Mouse (Mus musculus): ENCODE measurements at regions not wholly inside any gene's neighbourhood (a gene's known extent, or its start where the extent isn't known, plus 50 kb on each side); places are given as distances from the start of the nearest gene placed in this dataset.

DNA sequence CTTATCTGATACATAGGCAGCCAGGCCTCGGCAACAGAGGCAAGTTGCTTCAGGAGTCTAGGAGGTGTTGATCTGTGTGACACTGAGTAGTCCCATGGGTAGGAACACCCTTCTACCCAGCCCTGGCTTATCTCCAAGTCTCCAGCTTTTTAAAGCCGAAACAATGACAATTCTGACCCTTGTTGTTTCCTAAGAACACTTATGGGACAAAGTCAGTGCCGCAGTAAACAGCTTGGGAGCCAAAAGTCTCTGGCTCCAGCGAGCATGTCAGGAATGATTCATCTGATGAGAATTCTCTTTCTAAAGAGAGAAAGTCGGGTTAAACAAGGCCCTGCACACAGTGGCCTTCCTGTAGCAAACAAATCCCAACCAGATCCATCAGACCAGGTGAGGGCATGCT lies 234.0 kb upstream of the Zfp637 start:
- no peaks in the 10 kb centered on the region for H3K36me3 ChIP-seq
- 81% methylated on average over 5 of the region's 5 CpGs for WGBS
- H3K4me1 ChIP-seq: no peaks in the 10 kb centered on the region
- no peak overlapping the region for H3K9ac ChIP-seq (replicated peaks)
- no peak overlapping the region for H3K4me3 ChIP-seq
- no peaks in the 10 kb centered on the region for H3K27me3 ChIP-seq
- ATAC-seq (ENCODE audit: low FRiP score, low read depth): no peak
- no peak overlapping the region for H3K4me2 ChIP-seq (replicated peaks)
- H3K9me3 ChIP-seq: no peaks in the 10 kb centered on the region
- H3K27ac ChIP-seq (replicated peaks): no peak overlapping the region

DNA sequence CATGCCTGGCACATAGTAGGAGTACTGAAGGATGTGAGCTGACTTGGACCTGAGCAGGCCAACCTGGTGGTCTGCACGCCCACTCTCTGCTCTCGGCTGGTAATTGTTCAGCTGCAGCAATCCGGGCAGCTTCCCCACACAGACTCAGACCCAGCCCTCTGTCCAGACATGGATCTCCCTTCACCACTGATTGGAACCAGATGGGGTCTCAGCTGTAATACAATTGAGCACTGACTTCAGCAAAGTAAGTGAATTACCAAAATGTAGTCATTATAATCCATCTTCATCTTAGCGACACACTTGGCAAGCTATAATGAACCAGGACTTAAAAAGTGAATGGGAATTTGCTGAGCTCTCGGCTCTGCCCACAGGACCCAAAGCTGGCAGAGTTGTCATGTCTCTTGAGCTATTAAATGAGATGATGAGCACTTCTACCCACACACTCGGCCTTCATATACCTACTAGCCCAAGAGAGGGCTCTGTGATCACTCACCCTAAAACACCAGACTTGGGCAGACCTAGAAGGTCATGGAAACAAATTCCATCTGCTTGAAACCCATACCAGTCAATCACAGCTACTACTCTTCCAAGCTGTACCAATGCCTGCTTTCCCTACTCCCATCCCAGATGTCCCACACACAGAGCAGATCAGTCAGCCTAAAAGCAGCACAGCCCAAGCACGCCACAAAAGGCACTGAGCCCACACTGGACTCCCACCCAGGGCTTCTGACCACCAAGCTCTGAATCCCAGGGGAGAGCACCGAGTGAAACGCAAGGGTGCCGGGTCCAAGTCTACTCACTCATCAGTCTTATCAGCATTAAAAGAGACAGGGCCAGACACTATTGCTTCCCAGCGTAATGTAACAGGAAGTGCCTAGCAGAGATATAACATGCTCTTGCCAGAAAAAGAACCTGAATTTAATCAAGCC lies 231.2 kb upstream of the Zfp637 start:
- Histone ChIP-seq H3K27ac (replicated peaks) (no peak overlapping the region), H3K36me3 (no peaks in the 10 kb centered on the region), H3K27me3 (no peaks in the 10 kb centered on the region), H3K4me1 (no peaks in the 10 kb centered on the region), H3K9ac (replicated peaks) (no peak overlapping the region), H3K4me2 (replicated peaks) (no peak overlapping the region), H3K9me3 (no peaks in the 10 kb centered on the region), H3K4me3 (no peak overlapping the region)
- ATAC-seq (ENCODE audit: low FRiP score, low read depth): no peak
- WGBS: 82% methylated on average over 11 of the region's 11 CpGs

DNA sequence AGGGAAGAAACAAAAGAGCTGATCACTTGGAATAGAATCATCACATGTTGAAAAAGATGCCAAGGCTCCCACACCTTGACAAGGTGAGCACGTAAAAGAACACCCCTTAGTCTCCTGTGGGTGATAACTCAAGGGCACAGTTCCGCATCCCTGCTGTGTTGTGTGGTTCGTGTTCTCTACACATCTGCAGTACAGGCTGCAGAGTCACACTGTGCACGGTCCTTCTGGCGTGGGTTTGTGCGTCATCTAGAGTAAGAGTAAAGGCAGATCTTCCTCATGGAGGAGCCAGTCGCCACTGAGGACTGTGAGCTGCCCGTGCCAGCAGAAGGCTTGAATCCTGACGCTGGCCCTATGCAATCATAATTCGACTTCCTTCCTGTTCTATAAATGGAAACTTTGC lies 229.7 kb upstream of the Zfp637 start:
- Histone ChIP-seq H3K9me3 (no peaks in the 10 kb centered on the region), H3K27me3 (no peaks in the 10 kb centered on the region), H3K9ac (replicated peaks) (no peak overlapping the region), H3K4me1 (no peaks in the 10 kb centered on the region), H3K36me3 (no peaks in the 10 kb centered on the region), H3K4me3 (no peak overlapping the region), H3K27ac (replicated peaks) (no peak overlapping the region), H3K4me2 (replicated peaks) (no peak overlapping the region)
- no peak for ATAC-seq (ENCODE audit: low FRiP score, low read depth)
- WGBS: 86% methylated on average over 10 of the region's 10 CpGs

DNA sequence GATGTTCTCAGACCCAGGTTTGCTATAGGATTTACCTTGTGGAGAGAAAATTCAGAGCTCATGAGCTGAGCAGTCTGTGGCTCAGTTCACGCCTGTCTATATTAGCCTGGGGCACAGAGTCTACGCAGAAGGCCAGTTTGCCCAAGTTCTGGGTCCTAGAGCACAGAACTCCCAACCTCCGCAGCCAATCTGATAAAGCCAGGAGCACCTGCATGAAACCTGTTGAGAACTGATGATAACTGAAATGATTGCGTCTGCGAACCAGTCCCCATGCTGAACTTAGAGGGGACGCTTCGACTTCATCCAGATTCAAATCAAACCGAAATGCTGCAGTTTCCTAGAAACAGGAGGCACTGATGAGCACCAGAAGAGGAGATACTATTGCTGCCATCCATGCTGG lies 229.0 kb upstream of the Zfp637 start:
- Histone ChIP-seq H3K9ac (replicated peaks) (no peak overlapping the region), H3K4me1 (no peaks in the 10 kb centered on the region), H3K27ac (replicated peaks) (no peak overlapping the region), H3K9me3 (no peaks in the 10 kb centered on the region), H3K27me3 (no peaks in the 10 kb centered on the region), H3K4me3 (no peak overlapping the region), H3K4me2 (replicated peaks) (no peak overlapping the region), H3K36me3 (no peaks in the 10 kb centered on the region)
- ATAC-seq (ENCODE audit: low FRiP score, low read depth): no peak
- WGBS: 96% methylated on average over 8 of the region's 8 CpGs

DNA sequence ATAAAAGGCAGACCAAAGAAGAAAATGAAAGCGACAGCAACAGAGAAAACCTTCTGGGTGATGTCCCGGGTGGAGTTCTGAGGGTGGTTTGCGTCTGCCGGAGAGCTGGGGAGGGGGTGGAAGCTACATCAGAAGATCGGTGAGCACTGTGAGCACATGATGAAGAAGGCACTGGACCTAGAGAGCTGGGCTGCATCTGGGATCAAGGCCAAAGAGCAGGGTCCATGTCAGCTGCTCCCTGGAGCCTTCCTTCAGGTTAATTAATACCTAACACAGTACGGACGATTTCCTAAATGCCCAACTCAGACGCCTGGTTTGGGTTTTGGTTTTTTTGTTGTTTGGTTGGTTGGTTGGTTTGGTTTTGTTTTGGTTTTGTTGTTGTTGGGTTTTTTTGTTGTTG lies 228.6 kb upstream of the Zfp637 start:
- H3K27ac ChIP-seq (replicated peaks): no peak overlapping the region
- WGBS: 79% methylated on average over 8 of the region's 8 CpGs
- H3K4me3 ChIP-seq: no peak overlapping the region
- H3K9me3 ChIP-seq: no peaks in the 10 kb centered on the region
- no peaks in the 10 kb centered on the region for H3K27me3 ChIP-seq
- no peak for ATAC-seq (ENCODE audit: low FRiP score, low read depth)
- H3K9ac ChIP-seq (replicated peaks): no peak overlapping the region
- H3K4me2 ChIP-seq (replicated peaks): no peak overlapping the region
- no peaks in the 10 kb centered on the region for H3K36me3 ChIP-seq
- no peaks in the 10 kb centered on the region for H3K4me1 ChIP-seq

DNA sequence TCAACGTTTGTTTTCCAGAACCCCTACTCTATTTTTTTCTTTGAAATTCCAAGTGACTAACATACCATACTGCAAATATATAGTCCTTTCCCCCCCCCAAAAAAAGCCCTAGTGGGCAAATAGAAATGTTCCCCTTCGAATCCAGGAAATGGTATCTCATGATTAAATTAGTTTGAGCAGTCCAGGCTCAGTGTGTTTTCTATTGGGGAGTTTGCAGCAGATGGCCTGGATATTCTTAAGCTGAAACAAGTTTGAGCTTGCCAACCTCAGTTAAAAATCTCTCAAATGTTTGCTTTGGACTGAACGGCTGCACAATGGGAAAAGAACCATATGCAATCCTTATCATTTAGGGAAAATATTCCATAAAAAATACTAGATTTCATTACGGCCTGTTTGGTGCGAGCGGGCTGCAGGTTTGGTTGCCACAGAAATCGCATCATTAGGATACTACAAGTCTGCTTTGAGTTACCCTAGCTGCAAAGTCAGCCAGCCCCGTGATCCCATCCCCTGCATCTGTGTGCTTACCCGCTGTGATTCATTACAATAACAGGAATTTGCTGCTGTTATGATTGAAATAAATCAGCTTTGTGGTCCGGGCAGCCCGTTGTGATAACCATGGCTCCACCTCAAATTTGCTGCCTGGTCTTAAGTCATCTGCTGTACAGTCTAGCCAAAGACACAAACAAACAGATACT lies 227.2 kb upstream of the Zfp637 start:
- Histone ChIP-seq H3K4me1 (no peaks in the 10 kb centered on the region), H3K36me3 (no peaks in the 10 kb centered on the region), H3K4me2 (replicated peaks) (no peak overlapping the region), H3K27me3 (no peaks in the 10 kb centered on the region), H3K4me3 (no peak overlapping the region), H3K9me3 (no peaks in the 10 kb centered on the region), H3K9ac (replicated peaks) (no peak overlapping the region), H3K27ac (replicated peaks) (no peak overlapping the region)
- ATAC-seq (ENCODE audit: low FRiP score, low read depth): no peak
- 76% methylated on average over 11 of the region's 11 CpGs for WGBS

DNA sequence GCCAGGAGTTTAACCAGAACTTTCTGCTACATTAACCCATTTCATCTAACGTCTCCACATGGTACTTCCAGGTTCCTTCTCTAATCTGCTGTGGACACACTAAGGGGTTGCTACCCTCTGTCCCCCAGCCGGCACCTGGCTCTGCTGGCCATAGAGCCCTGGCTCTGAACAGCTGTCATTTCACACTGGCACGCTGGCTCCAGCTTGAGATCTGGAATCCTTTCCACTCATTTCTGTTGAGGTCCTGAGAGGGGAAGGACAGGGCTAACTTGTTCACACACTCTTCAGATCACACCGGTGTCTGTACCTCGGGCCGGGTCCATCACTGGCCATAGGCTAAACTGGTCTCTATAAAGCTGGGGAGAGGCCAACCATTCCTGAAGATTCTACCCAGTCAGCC lies 226.6 kb upstream of the Zfp637 start:
- no peaks in the 10 kb centered on the region for H3K9me3 ChIP-seq
- H3K4me1 ChIP-seq: no peaks in the 10 kb centered on the region
- no peak overlapping the region for H3K9ac ChIP-seq (replicated peaks)
- no peak overlapping the region for H3K27ac ChIP-seq (replicated peaks)
- H3K27me3 ChIP-seq: no peaks in the 10 kb centered on the region
- WGBS: 86% methylated on average over 6 of the region's 6 CpGs
- H3K36me3 ChIP-seq: no peaks in the 10 kb centered on the region
- H3K4me3 ChIP-seq: no peak overlapping the region
- no peak overlapping the region for H3K4me2 ChIP-seq (replicated peaks)
- no peak for ATAC-seq (ENCODE audit: low FRiP score, low read depth)

DNA sequence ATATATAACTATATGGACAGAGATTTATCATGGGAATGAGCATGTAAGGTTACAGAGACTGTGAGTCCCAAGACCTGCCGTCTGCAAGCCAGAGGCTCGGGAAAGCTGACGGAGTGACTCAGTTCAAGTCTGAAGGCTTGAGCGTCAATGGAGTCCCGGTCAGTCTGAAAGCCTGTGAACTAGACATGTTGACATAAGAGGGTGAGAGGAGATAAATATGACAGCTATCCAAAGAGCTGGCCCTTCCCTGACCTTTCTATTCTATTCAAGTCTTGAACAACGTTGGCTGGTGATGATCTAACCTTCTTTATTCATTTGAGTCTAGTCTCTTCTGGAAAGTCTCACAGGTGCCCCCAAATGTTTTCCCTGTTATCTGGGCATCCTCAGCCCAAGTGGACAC lies 223.8 kb upstream of the Zfp637 start:
- Histone ChIP-seq H3K4me1 (no peaks in the 10 kb centered on the region), H3K27ac (replicated peaks) (no peak overlapping the region), H3K36me3 (no peaks in the 10 kb centered on the region), H3K9me3 (no peaks in the 10 kb centered on the region), H3K9ac (replicated peaks) (no peak overlapping the region), H3K27me3 (no peaks in the 10 kb centered on the region), H3K4me2 (replicated peaks) (no peak overlapping the region), H3K4me3 (no peak overlapping the region)
- no peak for ATAC-seq (ENCODE audit: low FRiP score, low read depth)
- 90% methylated on average over 6 of the region's 6 CpGs for WGBS

DNA sequence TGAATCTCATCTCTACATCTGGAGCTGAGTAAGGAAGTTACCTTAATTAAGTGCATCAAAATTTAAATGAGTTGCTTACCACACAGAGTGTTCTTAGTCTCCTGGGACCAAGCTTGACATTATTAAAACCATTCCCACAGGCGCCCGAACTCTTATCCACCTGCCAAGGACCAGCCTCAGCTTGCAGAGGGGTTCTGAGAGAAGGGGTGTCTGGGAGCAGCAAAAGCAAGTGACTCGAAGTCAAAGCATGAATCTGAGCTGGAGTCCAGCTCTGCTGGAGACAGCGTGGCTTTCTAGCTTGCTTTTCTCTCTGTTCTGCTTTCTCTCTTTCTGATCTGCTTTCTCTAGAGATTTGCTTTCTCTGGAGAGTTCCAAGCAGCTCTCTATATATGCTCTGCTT lies 223.0 kb upstream of the Zfp637 start:
- Histone ChIP-seq H3K9me3 (no peaks in the 10 kb centered on the region), H3K4me1 (no peaks in the 10 kb centered on the region), H3K4me3 (no peak overlapping the region), H3K4me2 (replicated peaks) (no peak overlapping the region), H3K27ac (replicated peaks) (no peak overlapping the region), H3K9ac (replicated peaks) (no peak overlapping the region), H3K27me3 (no peaks in the 10 kb centered on the region), H3K36me3 (no peaks in the 10 kb centered on the region)
- WGBS: 85% methylated on average over 4 of the region's 4 CpGs
- ATAC-seq (ENCODE audit: low FRiP score, low read depth): no peak

DNA sequence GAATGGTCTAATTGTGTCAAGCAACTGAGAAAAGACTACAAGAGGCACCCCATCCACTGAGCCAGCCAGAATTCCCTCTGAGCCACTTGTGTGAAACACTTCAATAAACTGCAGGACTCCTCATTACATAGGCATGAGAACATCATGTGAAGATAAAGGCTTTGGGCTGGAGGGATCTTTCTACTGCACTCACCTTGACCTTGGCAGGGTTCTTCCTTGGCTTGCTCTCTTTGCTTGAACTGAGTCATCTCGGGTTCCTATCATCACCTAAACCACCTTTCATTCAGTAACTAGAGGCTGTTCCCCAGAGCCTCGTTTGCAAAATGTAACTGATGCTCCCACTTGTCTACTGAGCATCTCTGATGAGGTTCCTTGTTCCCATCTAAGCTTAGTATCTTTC lies 221.4 kb upstream of the Zfp637 start:
- Histone ChIP-seq H3K9ac (replicated peaks) (no peak overlapping the region), H3K36me3 (no peaks in the 10 kb centered on the region), H3K27me3 (no peaks in the 10 kb centered on the region), H3K9me3 (no peaks in the 10 kb centered on the region), H3K4me2 (replicated peaks) (no peak overlapping the region), H3K4me3 (no peak overlapping the region), H3K27ac (replicated peaks) (no peak overlapping the region), H3K4me1 (no peaks in the 10 kb centered on the region)
- ATAC-seq (ENCODE audit: low FRiP score, low read depth): no peak
- WGBS: 77% methylated on average over 2 of the region's 2 CpGs

DNA sequence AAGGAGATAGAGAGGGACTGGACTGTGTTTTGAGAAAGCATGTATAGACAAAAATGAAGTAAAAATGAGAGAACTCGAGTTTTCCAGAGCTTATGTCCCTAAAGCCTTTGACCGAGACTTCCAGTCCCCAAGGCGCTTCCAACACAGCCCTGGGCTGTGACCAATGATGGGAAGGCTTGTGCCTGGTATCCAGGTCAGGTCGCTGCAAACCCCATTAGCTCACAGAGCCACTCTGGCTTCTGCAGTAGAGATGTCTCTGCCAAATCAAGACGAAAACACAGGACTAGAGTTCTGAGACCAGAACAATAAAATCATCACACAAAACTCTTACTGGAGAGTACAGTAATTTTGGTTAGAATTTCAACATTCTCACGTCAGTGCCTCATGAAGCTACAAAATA lies 218.5 kb upstream of the Zfp637 start:
- WGBS: 78% methylated on average over 6 of the region's 6 CpGs
- ATAC-seq (ENCODE audit: low FRiP score, low read depth): no peak
- H3K4me1 ChIP-seq: 0 out of 2 replicates have a peak, but pooled peaks cover 3% of the 10 kb centered on the region
- H3K4me2 ChIP-seq (replicated peaks): no peak overlapping the region
- H3K9me3 ChIP-seq: no peaks in the 10 kb centered on the region
- no peaks in the 10 kb centered on the region for H3K27me3 ChIP-seq
- H3K9ac ChIP-seq (replicated peaks): no peak overlapping the region
- H3K36me3 ChIP-seq: no peaks in the 10 kb centered on the region
- no peak overlapping the region for H3K4me3 ChIP-seq
- no peak overlapping the region for H3K27ac ChIP-seq (replicated peaks)

DNA sequence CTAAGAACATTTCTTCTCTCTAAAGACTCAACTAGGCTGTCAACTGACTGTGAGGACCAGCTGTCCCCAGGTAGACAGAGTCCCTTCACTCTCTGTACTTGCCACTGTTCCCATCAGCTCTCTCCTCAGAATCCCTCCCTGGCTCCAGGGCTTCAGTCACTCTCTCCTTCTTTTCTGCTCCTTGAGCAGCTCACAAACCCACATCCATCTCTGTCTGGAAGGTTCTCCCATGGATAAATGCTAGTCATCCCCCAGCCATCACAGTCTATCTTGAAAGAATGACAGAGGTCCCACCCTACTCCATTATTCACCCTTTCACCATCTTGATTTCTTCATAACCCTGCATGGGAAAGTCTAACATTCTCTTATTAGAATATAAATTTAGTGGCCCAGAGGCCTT lies 218.0 kb upstream of the Zfp637 start:
- ATAC-seq (ENCODE audit: low FRiP score, low read depth): no peak
- Histone ChIP-seq H3K4me3 (no peak overlapping the region), H3K4me1 (0 out of 2 replicates have a peak, but pooled peaks cover 3% of the 10 kb centered on the region), H3K9me3 (no peaks in the 10 kb centered on the region), H3K27me3 (no peaks in the 10 kb centered on the region), H3K27ac (replicated peaks) (no peak overlapping the region), H3K9ac (replicated peaks) (no peak overlapping the region), H3K4me2 (replicated peaks) (no peak overlapping the region), H3K36me3 (no peaks in the 10 kb centered on the region)
